Mouse (Mus musculus) left cerebral cortex, adult 8-10 months (tissue): ENCODE results near the gene BC005624. TPM values are rescaled to one million over a fixed set of nuclear protein-coding genes. Genes with fewer than 3 reads are reported as not detected.
A peak's percentile ranks its signal among the peaks of the same experiment; 100 is the strongest.

Source experiments
- DNase-seq, 2 experiments: peaks; one replicate each; pipeline ENCODE4 v3.0.0; 2022; ENCODE audit warnings: low spot score in 2 of 2
- total RNA-seq, 4 experiments: library from RNA; stranded (reverse); gene quantifications; 2 replicates each; pipeline ENCODE4 v1.2.4; 2022

The BC005624 gene
- 10 to 100 TPM; 63.7 to 79.7 (median 70.2) TPM for total RNA-seq

GRCm38 (mm10) chr2:30981790-30982513 lies at the start of gene BC005624, which contains the start of gene Usp20:
Gene BC005624, minus strand, starts transcription at chr2:30982201.
Gene Usp20, plus strand, starts transcription at chr2:30982279.
- DNase-seq = peak; percentile 93 to 100

GRCm38 (mm10) chr2:31026642-31027041 lies 44.6 kb upstream of the BC005624 start:
- no peak for DNase-seq

GRCm38 (mm10) chr2:31025458-31025857 lies 43.5 kb upstream of the BC005624 start:
- DNase-seq = no peak

GRCm38 (mm10) chr2:31024618-31025370 lies 42.8 kb upstream of the BC005624 start:
- DNase-seq = peak in 1 of 2 experiments; percentile 53

- no peak for DNase-seq
Measured at GRCm38 (mm10) chr2:31023940-31024339, 41.9 kb upstream of the BC005624 start.

GRCm38 (mm10) chr2:31020202-31020601 lies 38.2 kb upstream of the BC005624 start:
- no peak for DNase-seq

- no peak for DNase-seq
Measured at GRCm38 (mm10) chr2:31019011-31019410, 37.0 kb upstream of the BC005624 start.

GRCm38 (mm10) chr2:31018519-31018918 lies 36.5 kb upstream of the BC005624 start:
- DNase-seq = no peak

GRCm38 (mm10) chr2:31017625-31018317 lies 35.8 kb upstream of the BC005624 start:
- DNase-seq = no peak

GRCm38 (mm10) chr2:31013371-31014120 lies 31.5 kb upstream of the BC005624 start:
- DNase-seq = no peak

GRCm38 (mm10) chr2:31007208-31007607 lies 25.2 kb upstream of the BC005624 start:
- DNase-seq = no peak

- DNase-seq = no peak
Measured at GRCm38 (mm10) chr2:31006434-31006833, 24.4 kb upstream of the BC005624 start.

GRCm38 (mm10) chr2:31005453-31005852 lies 23.5 kb upstream of the BC005624 start:
- no peak for DNase-seq

GRCm38 (mm10) chr2:31002857-31003256 lies 20.9 kb upstream of the BC005624 start:
- no peak for DNase-seq

- no peak for DNase-seq
Measured at GRCm38 (mm10) chr2:30998443-30999260, 16.7 kb upstream of the BC005624 start.

- DNase-seq = no peak
Measured at GRCm38 (mm10) chr2:30995432-30995996, 13.5 kb upstream of the BC005624 start.

GRCm38 (mm10) chr2:30994853-30995252 lies 12.9 kb upstream of the BC005624 start:
- DNase-seq = no peak

GRCm38 (mm10) chr2:30990221-30990620 lies 8.2 kb upstream of the BC005624 start:
- no peak for DNase-seq

GRCm38 (mm10) chr2:30985111-30986020 lies 3.4 kb upstream of the BC005624 start:
- DNase-seq = peak in 1 of 2 experiments; percentile 62
